Mouse (Mus musculus): Measurements from ENCODE around the gene Adam1b. TPM values are rescaled to one million over a fixed set of nuclear protein-coding genes. Genes with fewer than 3 reads are reported as not detected.
"Not testable (repeated sequence)": the region's sequence is repeated elsewhere in the genome, so short reads cannot be mapped to it uniquely, and the experiment has no call there.

Gene Adam1b
- polyA plus RNA-seq, 1 experiment from 2014 or later = not detected

DNA sequence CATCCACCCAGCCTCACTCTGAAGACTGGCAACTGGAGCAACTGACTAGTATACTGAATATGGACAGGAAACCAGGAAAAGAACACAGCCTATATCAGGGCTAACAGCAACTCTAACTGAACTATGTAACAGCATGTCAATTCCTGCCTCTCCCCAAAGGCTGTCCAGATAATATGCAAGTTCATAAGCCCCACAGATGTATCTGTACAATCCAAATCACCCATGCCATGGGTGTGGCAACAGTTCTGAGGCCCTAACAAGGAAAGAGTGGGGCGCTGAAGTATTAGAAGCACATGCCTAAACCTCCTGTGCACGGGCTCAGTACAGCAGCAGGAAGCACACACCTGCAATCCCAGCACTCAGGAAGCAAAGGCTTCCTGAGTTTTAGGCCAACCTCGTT, 31.9 kb upstream of the Adam1b start:
- peaks cover 66% of the 10 kb centered on the region for H3K36me3 ChIP-seq
- H3K4me2 ChIP-seq = no peak overlapping the region
- H3K4me1 ChIP-seq = no peaks in the 10 kb centered on the region
- H3K27me3 ChIP-seq (replicated peaks) = no peaks in the 10 kb centered on the region
- H3K9me3 ChIP-seq (replicated peaks) = no peaks in the 10 kb centered on the region
- H3K27ac ChIP-seq (replicated peaks) = no peak overlapping the region
- no peak overlapping the region for H3K9ac ChIP-seq (replicated peaks)
- H3K4me3 ChIP-seq (replicated peaks) = no peak overlapping the region
- no peak for ATAC-seq (ENCODE audit: low FRiP score)
- 95% methylated on average over 3 of the region's 3 CpGs for WGBS

DNA sequence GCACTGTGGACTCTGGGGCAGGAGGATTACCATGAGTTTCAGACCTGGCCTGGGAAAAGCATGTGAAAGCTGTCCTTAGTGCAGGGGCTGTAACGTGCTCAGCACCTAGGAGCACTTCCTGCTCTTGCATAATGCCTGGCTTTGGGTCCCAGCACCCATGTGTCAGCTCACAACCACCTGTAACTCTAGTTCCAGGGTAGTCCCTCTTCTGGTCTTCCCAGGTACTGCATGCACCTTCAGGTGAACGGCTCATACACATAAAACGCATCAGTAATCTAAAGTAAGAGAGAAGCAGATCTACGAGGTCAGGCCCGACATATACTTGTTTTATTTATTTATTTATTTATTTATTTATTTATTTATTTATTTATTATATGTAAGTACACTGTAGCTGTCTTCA, 31.3 kb upstream of the Adam1b start:
- Histone ChIP-seq H3K27me3 (replicated peaks) (no peaks in the 10 kb centered on the region), H3K9me3 (replicated peaks) (no peaks in the 10 kb centered on the region), H3K27ac (replicated peaks) (no peak overlapping the region), H3K9ac (replicated peaks) (no peak overlapping the region), H3K4me3 (replicated peaks) (no peak overlapping the region), H3K4me1 (no peaks in the 10 kb centered on the region), H3K36me3 (peaks cover 72% of the 10 kb centered on the region), H3K4me2 (no peak overlapping the region)
- WGBS = 91% methylated on average over 5 of the region's 5 CpGs
- no peak for ATAC-seq (ENCODE audit: low FRiP score)

DNA sequence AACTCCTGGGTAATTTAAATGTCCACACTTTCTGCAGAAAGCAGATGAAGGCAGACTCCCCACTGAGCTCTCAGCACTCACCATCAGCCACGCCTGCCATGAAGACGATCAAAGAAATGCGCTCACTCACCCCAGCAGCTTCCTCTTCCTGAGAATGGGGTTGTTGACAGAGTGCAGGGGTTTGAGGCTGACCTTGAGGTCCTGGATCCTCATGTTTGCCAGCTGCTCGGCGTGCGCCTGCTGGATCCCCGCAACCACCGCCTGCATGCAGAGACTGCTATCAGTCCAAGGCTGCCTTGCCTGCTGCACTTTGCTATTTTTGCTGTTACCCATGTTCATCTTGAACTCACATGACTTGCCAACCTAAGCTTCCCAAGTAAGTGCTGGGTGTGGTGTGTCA, 23.7 kb upstream of the Adam1b start:
- Histone ChIP-seq H3K4me3 (replicated peaks) (no peak overlapping the region), H3K27me3 (replicated peaks) (no peaks in the 10 kb centered on the region), H3K36me3 (peaks cover 78% of the 10 kb centered on the region), H3K9me3 (replicated peaks) (no peaks in the 10 kb centered on the region), H3K4me1 (no peaks in the 10 kb centered on the region), H3K27ac (replicated peaks) (no peak overlapping the region), H3K4me2 (no peak overlapping the region), H3K9ac (replicated peaks) (no peak overlapping the region)
- ATAC-seq (ENCODE audit: low FRiP score) = no peak
- WGBS = 86% methylated on average over 8 of the region's 8 CpGs

DNA sequence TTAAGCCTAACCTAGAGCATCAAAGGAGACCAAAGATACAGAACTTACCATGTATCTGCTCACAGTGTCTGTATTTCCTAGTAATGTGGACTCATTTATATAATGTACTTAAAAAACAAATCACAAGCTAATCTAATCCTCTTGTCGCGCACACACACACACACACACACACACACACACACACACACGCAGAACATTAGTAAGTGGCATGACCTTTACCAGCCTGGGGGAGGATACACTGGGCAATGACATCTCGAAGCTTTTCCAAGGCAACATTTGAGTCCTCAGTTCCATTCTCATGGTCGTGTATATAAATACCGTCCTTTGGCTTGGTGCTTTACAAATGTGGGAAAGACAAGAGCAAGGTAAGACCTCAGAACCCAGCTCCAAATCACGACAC, 23.3 kb upstream of the Adam1b start:
- H3K9ac ChIP-seq (replicated peaks) = no peak overlapping the region
- 88% methylated on average over 7 of the region's 7 CpGs for WGBS
- no peak overlapping the region for H3K27ac ChIP-seq (replicated peaks)
- no peak overlapping the region for H3K4me2 ChIP-seq
- no peak overlapping the region for H3K4me3 ChIP-seq (replicated peaks)
- no peaks in the 10 kb centered on the region for H3K9me3 ChIP-seq (replicated peaks)
- ATAC-seq (ENCODE audit: low FRiP score) = no peak
- no peaks in the 10 kb centered on the region for H3K4me1 ChIP-seq
- H3K36me3 ChIP-seq = peaks cover 78% of the 10 kb centered on the region
- no peaks in the 10 kb centered on the region for H3K27me3 ChIP-seq (replicated peaks)

DNA sequence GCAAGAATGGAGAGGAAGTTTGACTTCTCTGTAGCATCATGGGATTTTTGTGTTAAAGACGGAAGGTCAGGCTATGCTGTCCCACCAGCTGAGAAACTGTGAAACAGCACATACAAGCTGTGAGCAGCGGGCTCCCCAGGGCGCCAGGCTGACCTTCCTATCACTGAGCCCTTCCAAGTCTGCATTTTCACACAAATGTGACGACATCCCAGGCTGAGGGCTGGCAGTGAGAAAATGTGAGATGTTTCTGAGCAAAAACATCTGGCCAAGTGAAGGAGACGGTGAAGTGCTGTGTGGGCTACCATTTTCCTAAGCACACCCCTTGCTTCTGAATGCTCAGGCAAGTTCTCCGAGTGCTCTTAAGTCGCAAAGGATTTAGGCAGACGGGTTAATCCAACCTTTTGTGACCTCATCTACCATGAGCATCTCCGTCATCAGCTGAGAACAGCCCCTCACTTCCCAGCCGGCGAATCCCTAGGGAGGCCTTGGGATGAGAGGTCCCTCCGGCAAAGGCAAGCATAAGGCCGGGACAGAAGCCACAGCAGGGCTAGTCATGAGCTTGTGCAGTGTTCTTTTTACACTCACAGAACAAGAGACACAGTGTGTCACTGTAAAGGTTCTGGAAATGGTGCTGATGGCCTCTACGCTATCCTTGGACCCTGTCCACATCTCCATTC, 22.7 kb upstream of the Adam1b start:
- no peak overlapping the region for H3K4me2 ChIP-seq
- no peak overlapping the region for H3K4me3 ChIP-seq (replicated peaks)
- no peak for ATAC-seq (ENCODE audit: low FRiP score)
- H3K4me1 ChIP-seq = no peaks in the 10 kb centered on the region
- no peak overlapping the region for H3K9ac ChIP-seq (replicated peaks)
- 90% methylated on average over 14 of the region's 14 CpGs for WGBS
- no peaks in the 10 kb centered on the region for H3K9me3 ChIP-seq (replicated peaks)
- H3K36me3 ChIP-seq = peaks cover 78% of the 10 kb centered on the region
- no peak overlapping the region for H3K27ac ChIP-seq (replicated peaks)
- H3K27me3 ChIP-seq (replicated peaks) = no peaks in the 10 kb centered on the region

DNA sequence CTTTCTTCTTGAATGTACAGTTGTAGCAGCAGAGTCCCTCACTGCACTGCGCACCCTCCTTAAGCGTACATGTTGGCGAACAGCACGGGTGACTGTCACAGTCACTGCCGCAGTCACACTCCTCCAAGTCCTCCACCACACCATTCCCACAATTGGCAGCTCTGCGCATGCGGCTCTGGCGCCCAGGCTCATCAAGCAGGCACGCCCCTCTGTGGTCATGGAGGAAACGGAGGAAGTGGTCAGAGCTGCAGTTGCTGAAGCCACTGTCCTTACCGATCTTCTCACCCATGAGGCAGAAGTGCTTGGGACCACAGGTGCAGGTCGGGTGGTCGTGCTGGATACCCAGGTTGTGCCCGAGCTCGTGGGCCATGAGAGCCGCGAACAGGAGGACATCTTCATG, 16.5 kb upstream of the Adam1b start:
- WGBS = 95% methylated on average over 12 of the region's 17 CpGs
- not testable (repeated sequence) for ATAC-seq (ENCODE audit: low FRiP score); H3K9me3 ChIP-seq (replicated peaks); H3K9ac ChIP-seq (replicated peaks); H3K27me3 ChIP-seq (replicated peaks); H3K4me3 ChIP-seq (replicated peaks); H3K27ac ChIP-seq (replicated peaks); H3K4me1 ChIP-seq; H3K4me2 ChIP-seq
- peaks cover 44% of the 10 kb centered on the region for H3K36me3 ChIP-seq

DNA sequence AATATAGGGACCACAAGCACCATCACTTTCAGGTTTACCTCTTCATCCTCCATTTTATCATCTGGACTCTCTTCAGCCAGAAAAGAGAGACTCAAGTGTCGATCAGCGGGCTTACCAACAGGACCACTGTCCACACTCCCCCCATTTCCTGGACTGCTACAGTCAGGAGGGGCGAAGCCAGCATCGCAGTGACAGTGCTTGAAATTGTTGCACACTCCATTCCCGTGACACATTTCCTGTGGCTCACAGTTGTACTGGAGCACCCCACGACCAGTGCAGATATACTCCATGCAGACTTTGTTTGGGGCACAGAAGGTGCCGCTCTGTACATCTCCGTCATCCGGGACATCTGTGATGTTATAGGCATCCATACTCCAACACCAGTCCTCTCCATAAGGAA, 15.7 kb upstream of the Adam1b start:
- 96% methylated on average over 9 of the region's 9 CpGs for WGBS
- H3K36me3 ChIP-seq = peaks cover 37% of the 10 kb centered on the region
- H3K4me1 ChIP-seq = no peaks in the 10 kb centered on the region
- ATAC-seq (ENCODE audit: low FRiP score) = no peak
- no peaks in the 10 kb centered on the region for H3K27me3 ChIP-seq (replicated peaks)
- no peaks in the 10 kb centered on the region for H3K9me3 ChIP-seq (replicated peaks)
- no peak overlapping the region for H3K4me2 ChIP-seq
- H3K27ac ChIP-seq (replicated peaks) = no peak overlapping the region
- H3K9ac ChIP-seq (replicated peaks) = no peak overlapping the region
- no peak overlapping the region for H3K4me3 ChIP-seq (replicated peaks)

DNA sequence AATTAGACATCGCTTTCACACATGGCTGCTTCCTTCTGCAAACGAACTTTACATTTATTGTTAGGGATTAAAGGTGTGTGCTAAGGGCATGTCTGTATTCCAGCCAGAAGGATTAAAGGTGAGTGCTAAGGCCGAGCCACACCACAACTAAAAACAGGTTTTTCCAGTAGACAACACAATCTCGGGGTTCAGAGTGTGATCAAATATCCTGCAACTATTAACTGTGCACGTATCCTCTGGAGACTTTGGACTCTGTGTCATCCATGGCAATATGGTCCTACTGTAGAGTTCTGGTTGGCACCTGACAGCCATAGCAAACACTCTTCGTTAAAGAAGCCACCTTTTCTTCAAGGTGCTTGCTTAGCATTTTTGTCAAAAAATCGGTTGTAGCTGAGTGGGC, 6.8 kb upstream of the Adam1b start:
- Histone ChIP-seq H3K27me3 (replicated peaks) (no peaks in the 10 kb centered on the region), H3K9ac (replicated peaks) (no peak overlapping the region), H3K4me2 (no peak overlapping the region), H3K9me3 (replicated peaks) (no peaks in the 10 kb centered on the region), H3K36me3 (no peaks in the 10 kb centered on the region), H3K4me1 (no peaks in the 10 kb centered on the region), H3K27ac (replicated peaks) (no peak overlapping the region), H3K4me3 (replicated peaks) (no peak overlapping the region)
- WGBS = 81% methylated on average over 7 of the region's 7 CpGs
- no peak for ATAC-seq (ENCODE audit: low FRiP score)

DNA sequence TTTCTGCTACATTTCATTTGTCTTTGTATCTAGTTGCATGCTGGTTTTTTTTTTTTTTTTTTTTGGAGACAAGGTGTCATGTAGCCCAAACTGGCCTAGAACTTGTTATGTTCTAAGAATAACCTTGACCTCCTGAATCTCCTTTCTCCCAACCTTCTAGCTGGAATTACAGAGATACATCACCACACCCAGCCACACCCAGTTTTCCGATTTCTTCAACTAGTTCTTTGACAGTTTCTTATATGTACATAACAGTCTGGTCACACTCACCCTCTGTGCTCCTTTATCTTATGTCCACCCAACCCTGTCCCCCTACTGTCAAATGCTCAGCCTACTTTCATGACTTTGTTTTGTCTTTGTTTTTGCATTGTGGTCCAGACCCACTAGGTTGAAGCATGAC, 3.6 kb upstream of the Adam1b start:
- ATAC-seq (ENCODE audit: low FRiP score) = no peak
- 96% methylated on average over 1 of the region's 1 CpGs for WGBS
- Histone ChIP-seq H3K27ac (replicated peaks) (no peak overlapping the region), H3K9me3 (replicated peaks) (no peaks in the 10 kb centered on the region), H3K9ac (replicated peaks) (no peak overlapping the region), H3K4me1 (no peaks in the 10 kb centered on the region), H3K27me3 (replicated peaks) (no peaks in the 10 kb centered on the region), H3K36me3 (no peaks in the 10 kb centered on the region), H3K4me3 (replicated peaks) (no peak overlapping the region), H3K4me2 (no peak overlapping the region)

DNA sequence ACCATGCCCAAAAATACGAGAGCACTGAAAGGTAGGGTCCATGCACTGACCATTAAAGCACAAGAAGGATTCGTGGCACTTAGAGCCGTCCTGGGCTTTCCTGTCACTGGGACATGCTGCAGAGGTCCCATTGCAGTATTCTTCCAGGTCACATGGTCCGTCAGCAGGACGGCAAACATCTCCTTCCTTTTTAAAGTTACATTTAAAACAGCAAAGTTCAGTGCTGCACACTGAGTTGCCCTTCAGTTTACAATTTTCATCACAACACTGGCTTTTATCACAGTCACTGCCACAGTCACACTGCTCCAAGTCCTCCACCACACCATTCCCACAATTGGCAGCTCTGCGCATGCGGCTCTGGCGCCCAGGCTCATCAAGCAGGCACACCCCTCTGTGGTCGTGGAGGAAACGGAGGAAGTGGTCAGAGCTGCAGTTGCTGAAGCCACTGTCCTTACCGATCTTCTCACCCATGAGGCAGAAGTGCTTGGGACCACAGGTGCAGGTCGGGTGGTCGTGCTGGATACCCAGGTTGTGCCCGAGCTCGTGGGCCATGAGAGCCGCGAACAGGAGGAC, 1.7 kb downstream of the Adam1b start:
- not testable (repeated sequence) for H3K4me2 ChIP-seq; H3K36me3 ChIP-seq; H3K9ac ChIP-seq (replicated peaks); H3K4me3 ChIP-seq (replicated peaks); H3K27me3 ChIP-seq (replicated peaks); ATAC-seq (ENCODE audit: low FRiP score); H3K9me3 ChIP-seq (replicated peaks); H3K27ac ChIP-seq (replicated peaks); H3K4me1 ChIP-seq
- WGBS = 84% methylated on average over 10 of the region's 17 CpGs

DNA sequence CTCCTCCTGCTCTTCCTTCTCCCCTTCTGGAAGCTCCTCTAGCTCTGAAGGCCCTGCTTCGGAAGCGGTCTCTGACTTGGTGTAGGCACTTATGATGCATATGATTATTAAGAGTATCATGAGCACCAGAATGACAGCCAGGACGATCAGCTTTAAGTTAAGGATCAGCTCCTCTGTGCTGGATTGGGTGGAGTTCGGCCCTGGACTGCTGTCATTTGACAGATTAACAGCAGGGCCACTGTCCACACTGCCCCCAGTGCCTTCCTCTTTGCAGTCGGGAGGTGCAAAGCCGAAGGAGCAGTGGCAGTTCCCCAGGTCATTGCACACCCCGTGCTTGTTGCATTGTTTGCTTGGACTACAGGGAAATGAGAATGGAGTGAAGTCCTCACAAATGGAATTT, 2.5 kb downstream of the Adam1b start:
- H3K9me3 ChIP-seq (replicated peaks) = no peaks in the 10 kb centered on the region
- H3K27me3 ChIP-seq (replicated peaks) = no peaks in the 10 kb centered on the region
- H3K9ac ChIP-seq (replicated peaks) = no peak overlapping the region
- H3K4me2 ChIP-seq = no peak overlapping the region
- no peak overlapping the region for H3K27ac ChIP-seq (replicated peaks)
- no peak overlapping the region for H3K4me3 ChIP-seq (replicated peaks)
- no peaks in the 10 kb centered on the region for H3K4me1 ChIP-seq
- ATAC-seq (ENCODE audit: low FRiP score) = no peak
- H3K36me3 ChIP-seq = no peaks in the 10 kb centered on the region
- WGBS = 76% methylated on average over 7 of the region's 7 CpGs

DNA sequence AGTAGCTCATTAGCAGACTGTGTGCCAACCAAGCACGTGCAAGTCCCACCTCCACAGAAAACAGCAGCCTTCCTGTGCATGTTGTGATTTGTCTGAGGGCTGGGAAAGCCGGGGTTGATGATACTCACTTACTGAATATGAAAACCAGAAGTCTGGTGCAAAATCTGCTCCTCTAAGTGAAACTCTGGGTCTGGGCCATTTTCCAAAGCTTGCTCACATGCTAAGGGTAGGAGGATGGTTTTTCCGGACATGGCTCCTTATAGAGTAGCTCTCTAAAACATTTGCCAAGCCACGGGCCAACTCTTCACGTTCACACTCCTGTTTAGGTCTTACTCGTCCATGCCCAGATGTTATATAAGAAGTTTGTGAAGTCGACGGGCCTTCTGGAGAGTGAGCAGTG, 9.9 kb downstream of the Adam1b start:
- H3K36me3 ChIP-seq = no peaks in the 10 kb centered on the region
- no peaks in the 10 kb centered on the region for H3K27me3 ChIP-seq (replicated peaks)
- WGBS = 82% methylated on average over 8 of the region's 8 CpGs
- no peaks in the 10 kb centered on the region for H3K9me3 ChIP-seq (replicated peaks)
- H3K9ac ChIP-seq (replicated peaks) = no peak overlapping the region
- no peak for ATAC-seq (ENCODE audit: low FRiP score)
- no peak overlapping the region for H3K27ac ChIP-seq (replicated peaks)
- no peak overlapping the region for H3K4me2 ChIP-seq
- no peak overlapping the region for H3K4me3 ChIP-seq (replicated peaks)
- no peaks in the 10 kb centered on the region for H3K4me1 ChIP-seq

Measured in neural tube, embryonic 15.5 days (tissue).